Mouse (Mus musculus): ENCODE measurements around the gene Qpctl.

GRCm38 (mm10) chr7:19184250-19184649, 35.2 kb upstream of the Qpctl start:
- no peak for TF ChIP-seq GATA1 (IDR thresholded peaks at IDR 0.05; ENCODE audit: borderline replicate concordance, low read length)
- TF ChIP-seq FLI1 (IDR thresholded peaks at IDR 0.05; ENCODE audit: low read length) = no peak
